Mouse (Mus musculus) cerebellum, postnatal 36 days (tissue): Measurements from ENCODE around the gene Ufsp1.
A peak's percentile ranks its signal among the peaks of the same experiment; 100 is the strongest.

Experiments used
- DNase-seq, 2 experiments: peaks; one replicate each; pipeline ENCODE4 v3.0.0; 2021 to 2022; ENCODE audit warnings: mixed read lengths in 2 of 2

Gene Ufsp1

DNA sequence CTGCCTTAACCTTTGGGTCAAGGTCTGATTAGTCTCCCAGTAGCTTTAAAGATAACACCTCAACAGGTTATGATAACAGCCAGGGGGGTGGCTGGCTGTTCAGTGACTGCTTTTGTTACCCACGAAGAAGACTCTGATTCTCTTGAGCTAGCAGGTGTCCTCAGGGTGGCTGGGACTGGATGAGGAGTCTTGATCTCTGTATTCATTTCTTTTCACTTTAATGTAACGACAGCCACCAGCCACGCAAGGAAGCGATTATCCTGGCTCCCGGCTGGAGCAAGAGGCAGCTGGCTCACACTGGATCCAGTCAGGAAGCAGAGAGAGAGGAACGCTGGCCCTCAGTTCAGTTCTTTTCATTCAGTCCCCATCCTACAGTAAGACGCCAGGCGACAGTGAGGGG is 42.8 kb downstream of the Ufsp1 start:
- no peak for DNase-seq

- peak; percentile 91 to 94 for DNase-seq
Measured at GRCm38 (mm10) chr5:137338256-137338655, 43.8 kb downstream of the Ufsp1 start.

DNA sequence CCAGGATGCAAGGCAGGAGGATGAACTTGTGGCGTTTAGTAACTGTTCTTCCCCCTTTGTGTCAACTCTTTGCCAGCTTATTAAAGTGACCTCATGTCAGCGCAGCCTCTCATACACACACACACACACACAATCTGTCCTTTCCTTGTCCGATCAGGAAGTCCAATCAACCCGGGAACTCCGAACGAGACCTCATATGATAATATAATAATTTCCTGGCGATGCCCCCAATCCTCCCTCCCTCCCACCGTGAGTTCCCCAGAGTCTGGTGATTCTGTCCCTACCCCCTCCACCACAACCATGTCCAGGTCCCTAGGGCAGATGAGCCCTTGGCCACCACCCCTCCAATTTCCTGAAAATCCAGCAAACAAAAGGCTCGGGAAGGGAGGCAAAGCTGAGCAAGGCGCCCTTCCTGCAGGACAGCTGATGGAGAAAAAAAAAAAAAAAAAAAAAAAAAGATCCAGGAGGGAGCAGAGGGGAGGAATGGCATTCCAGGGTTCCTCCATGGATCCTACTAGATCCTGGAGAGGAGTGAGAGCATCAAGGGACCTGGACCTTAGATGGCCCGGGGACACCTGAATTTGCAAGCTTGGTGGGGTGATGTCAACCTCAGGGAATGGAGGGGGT is 44.3 kb downstream of the Ufsp1 start:
- DNase-seq, result peak in 1 of 2 experiments; percentile 27

- peak; percentile 41 to 44 for DNase-seq
Measured at GRCm38 (mm10) chr5:137339290-137339979, 45.0 kb downstream of the Ufsp1 start.

GRCm38 (mm10) chr5:137340222-137340621 is 45.8 kb downstream of the Ufsp1 start:
- DNase-seq, result no peak

DNA sequence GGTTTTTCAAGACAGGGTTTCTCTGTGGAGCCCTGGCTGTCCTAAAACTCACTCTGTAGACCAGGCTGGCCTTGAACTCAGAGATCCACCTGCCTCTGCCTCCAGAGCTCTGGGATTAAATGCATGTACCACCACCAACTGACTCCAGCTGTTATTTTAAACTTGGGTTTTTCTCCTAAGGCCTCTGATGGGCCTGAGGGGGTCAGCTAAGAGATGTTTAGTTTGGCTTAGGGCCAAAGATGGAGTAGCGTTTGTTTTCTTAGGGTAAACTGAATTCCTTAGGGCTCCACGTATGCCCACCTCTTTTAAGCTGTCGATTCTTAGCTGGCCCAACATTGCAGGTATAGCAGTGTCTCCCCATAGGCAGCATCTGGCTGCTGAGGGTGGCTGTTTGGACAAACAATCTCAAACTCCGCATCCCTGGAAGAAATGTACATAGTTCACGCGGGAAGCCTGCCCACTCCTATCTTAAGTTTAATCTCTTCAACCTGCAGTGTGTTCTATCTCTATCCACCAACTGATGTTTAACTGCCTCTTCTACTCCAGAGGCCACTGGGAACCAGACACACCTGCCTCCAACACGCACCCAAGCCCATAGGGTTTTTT is 48.1 kb downstream of the Ufsp1 start:
- no peak for DNase-seq

- no peak for DNase-seq
Measured at GRCm38 (mm10) chr5:137343412-137343811, 49.0 kb downstream of the Ufsp1 start.

DNA sequence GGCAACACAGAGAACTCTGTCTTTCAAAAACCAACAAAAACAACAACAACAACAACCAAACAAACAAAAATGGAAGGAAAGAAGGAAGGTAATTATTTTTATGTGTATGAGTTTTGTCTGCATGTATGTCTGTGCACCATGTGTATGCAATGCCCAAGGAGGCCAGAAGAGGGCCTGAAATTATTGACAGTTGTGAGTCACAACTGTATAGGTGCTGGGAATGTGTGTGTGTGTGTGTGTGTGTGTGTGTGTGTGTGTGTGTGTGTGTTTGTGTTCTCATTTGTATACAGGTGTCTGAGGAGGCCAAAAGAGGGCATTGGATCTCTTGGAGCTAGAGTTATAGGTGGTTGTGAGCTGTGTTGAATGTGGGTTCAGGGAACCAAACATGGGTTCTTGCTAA is 49.4 kb downstream of the Ufsp1 start:
- no peak for DNase-seq
